Mouse (Mus musculus): Measurements from ENCODE around the gene Hist1h2ae. TPM values are rescaled to one million over a fixed set of nuclear protein-coding genes. Genes with fewer than 3 reads are reported as not detected.
A peak's percentile ranks its signal among the peaks of the same experiment; 100 is the strongest.
"Not testable (repeated sequence)": the region's sequence is repeated elsewhere in the genome, so short reads cannot be mapped to it uniquely, and the experiment has no call there.

The Hist1h2ae gene
- polyA plus RNA-seq, 1 experiment from 2014 or later, result 139 TPM

DNA sequence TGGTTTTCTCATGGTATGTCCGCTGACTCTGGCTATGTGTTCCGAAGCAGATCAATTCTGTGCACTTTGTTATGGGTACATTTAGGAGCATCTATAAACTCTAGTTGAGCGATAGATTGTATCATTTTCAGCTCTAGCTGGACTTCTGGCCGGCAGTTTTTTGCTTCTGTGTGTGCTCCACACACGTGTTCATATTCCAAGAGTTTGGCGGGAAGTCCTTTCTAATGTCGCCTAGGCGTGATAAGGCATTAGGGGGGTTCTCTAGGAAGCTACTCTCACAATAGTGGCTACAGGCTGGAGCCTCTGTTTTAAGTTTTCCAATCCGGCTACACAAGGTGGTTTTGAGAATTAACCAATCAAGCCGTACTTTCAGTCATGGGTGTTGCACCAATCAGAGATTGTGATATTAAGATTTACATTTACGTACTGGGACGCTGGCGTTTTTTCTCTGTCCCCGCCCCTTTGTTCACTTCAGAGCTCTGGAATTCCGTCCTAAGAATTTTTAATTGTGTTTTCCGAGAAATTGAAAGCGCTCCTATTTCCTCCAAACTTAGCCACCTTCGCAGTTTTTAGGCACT lies 15.1 kb downstream of the Hist1h2ae start:
- peak; percentile 45 for ATAC-seq (ENCODE audit: insufficient number of reproducible peaks, insufficient read depth, low FRiP score, low TSS enrichment)
- under 1% methylated on average over 18 of the region's 18 CpGs for WGBS

DNA sequence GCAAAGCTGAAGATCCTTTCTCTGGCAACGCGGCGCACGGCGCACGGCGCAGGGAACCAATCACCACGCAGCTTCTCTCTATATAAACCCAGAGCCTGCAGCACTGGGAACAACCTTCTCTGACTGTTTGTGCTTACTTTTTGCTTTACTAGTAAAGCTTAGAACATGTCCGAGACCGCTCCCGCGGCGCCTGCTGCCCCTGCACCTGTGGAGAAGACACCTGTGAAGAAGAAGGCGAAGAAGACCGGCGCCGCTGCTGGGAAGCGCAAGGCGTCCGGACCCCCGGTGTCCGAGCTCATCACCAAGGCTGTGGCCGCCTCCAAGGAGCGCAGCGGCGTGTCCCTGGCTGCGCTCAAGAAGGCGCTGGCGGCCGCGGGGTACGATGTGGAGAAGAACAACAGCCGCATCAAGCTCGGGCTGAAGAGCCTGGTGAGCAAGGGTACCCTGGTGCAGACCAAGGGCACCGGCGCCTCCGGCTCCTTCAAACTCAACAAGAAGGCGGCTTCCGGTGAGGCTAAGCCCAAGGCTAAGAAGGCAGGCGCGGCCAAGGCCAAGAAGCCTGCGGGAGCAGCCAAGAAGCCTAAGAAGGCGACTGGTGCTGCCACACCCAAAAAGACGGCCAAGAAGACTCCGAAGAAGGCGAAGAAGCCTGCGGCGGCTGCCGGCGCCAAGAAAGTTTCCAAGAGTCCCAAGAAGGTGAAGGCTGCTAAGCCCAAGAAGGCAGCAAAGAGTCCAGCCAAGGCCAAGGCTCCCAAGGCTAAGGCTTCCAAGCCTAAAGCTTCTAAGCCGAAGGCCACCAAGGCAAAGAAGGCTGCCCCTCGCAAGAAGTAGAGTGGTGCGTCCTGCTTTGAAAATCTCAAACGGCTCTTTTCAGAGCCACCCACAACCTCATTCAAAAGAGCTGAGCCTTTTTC lies 15.8 kb downstream of the Hist1h2ae start:
- no peaks in the 10 kb centered on the region for H3K27me3 ChIP-seq
- H3K36me3 ChIP-seq, result no peaks in the 10 kb centered on the region
- H3K4me2 ChIP-seq (replicated peaks), result peak overlapping the region; percentile 82
- peak overlapping the region; percentile 75 for H3K9ac ChIP-seq
- peak overlapping the region; percentile 99 for H3K27ac ChIP-seq
- peak overlapping the region; percentile 66 for H3K4me3 ChIP-seq
- no peaks in the 10 kb centered on the region for H3K9me3 ChIP-seq
- WGBS, result under 1% methylated on average over 54 of the region's 54 CpGs
- peak; percentile 94 for ATAC-seq (ENCODE audit: insufficient number of reproducible peaks, insufficient read depth, low FRiP score, low TSS enrichment)
- H3K4me1 ChIP-seq, result 0 out of 2 replicates have a peak, but pooled peaks cover 10% of the 10 kb centered on the region

More for the DNA sequence above, 15.1 kb downstream of the Hist1h2ae start:
- Histone ChIP-seq H3K27ac (peak overlapping the region; percentile 99), H3K9ac (peak overlapping the region; percentile 75), H3K4me2 (replicated peaks) (peak overlapping the region; percentile 82), H3K4me1 (0 out of 2 replicates have a peak, but pooled peaks cover 6% of the 10 kb centered on the region), H3K36me3 (no peaks in the 10 kb centered on the region), H3K9me3 (no peaks in the 10 kb centered on the region), H3K27me3 (no peaks in the 10 kb centered on the region), H3K4me3 (peak overlapping the region; percentile 66)

GRCm38 (mm10) chr13:23554393-23554792 lies 16.6 kb downstream of the Hist1h2ae start:
- peak overlapping the region; percentile 66 for H3K4me3 ChIP-seq
- H3K27ac ChIP-seq, result peak overlapping the region; percentile 99
- 0 out of 2 replicates have a peak, but pooled peaks cover 10% of the 10 kb centered on the region for H3K4me1 ChIP-seq
- H3K9me3 ChIP-seq, result no peaks in the 10 kb centered on the region
- no peak for ATAC-seq (ENCODE audit: insufficient number of reproducible peaks, insufficient read depth, low FRiP score, low TSS enrichment)
- peak overlapping the region; percentile 75 for H3K9ac ChIP-seq
- 22% methylated on average over 9 of the region's 9 CpGs for WGBS
- H3K36me3 ChIP-seq, result no peaks in the 10 kb centered on the region
- H3K27me3 ChIP-seq, result no peaks in the 10 kb centered on the region
- peak overlapping the region; percentile 82 for H3K4me2 ChIP-seq (replicated peaks)

- Histone ChIP-seq H3K27me3 (no peaks in the 10 kb centered on the region), H3K9ac (no peak within 1 kb of the TSS), H3K4me3 (no peak within 1 kb of the TSS), H3K9me3 (no peaks in the 10 kb centered on the region), H3K36me3 (no peaks in the 10 kb centered on the region), H3K27ac (peak within 1 kb of the TSS; percentile 99), H3K4me1 (0 out of 2 replicates have a peak, but pooled peaks cover 10% of the 10 kb centered on the region), H3K4me2 (replicated peaks) (peak within 1 kb of the TSS; percentile 82)
- ATAC-seq (ENCODE audit: insufficient number of reproducible peaks, insufficient read depth, low FRiP score, low TSS enrichment), result no peak
Observed at GRCm38 (mm10) chr13:23552962-23553361, 18.1 kb downstream of the Hist1h2ae start, which contains the start of gene Hist1h1d. Gene Hist1h1d, plus strand, starts transcription at chr13:23553262.

- Histone ChIP-seq H3K27me3 (no peaks in the 10 kb centered on the region), H3K9me3 (no peaks in the 10 kb centered on the region), H3K27ac (peak overlapping the region; percentile 96), H3K4me2 (replicated peaks) (peak overlapping the region; percentile 50), H3K9ac (peak overlapping the region; percentile 55; the same call in 1 of the 2 replicates), H3K4me3 (peak overlapping the region; percentile 43), H3K4me1 (0 out of 2 replicates have a peak, but pooled peaks cover 10% of the 10 kb centered on the region), H3K36me3 (no peaks in the 10 kb centered on the region)
- ATAC-seq (ENCODE audit: insufficient number of reproducible peaks, insufficient read depth, low FRiP score, low TSS enrichment), result no peak
- 51% methylated on average over 8 of the region's 8 CpGs for WGBS
Observed at GRCm38 (mm10) chr13:23551931-23552914, 18.8 kb downstream of the Hist1h2ae start.

DNA sequence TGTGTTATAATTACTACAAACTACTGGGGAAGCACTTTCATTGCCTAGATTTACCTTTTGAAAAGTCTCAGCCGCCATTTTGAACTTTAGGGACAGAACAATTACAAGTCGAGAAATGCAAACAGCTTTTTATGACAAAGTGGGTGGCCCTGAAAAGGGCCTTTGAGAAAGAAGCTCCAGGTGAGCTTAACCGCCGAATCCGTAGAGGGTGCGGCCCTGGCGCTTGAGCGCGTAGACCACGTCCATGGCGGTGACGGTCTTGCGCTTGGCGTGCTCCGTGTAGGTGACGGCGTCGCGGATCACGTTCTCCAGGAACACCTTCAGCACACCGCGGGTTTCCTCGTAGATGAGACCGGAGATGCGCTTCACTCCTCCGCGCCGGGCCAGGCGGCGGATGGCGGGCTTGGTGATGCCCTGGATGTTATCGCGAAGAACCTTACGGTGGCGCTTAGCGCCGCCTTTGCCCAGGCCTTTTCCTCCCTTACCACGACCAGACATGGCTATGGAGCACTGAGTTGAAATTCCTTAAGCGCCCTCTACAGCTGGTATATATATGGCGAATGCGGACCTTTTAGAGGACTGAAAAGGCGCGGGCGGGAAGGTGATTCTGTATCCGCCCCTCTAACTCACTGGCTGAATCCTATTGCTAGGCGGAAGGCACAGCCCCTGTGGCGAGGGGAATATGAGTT lies 19.7 kb downstream of the Hist1h2ae start, which contains the start of gene Hist1h4f:
Gene Hist1h4f, minus strand, starts transcription at position 503 of the 689 bp plus-strand sequence.
- H3K36me3 ChIP-seq, H3K9me3 ChIP-seq, H3K27me3 ChIP-seq: not testable (repeated sequence)
- peak; percentile 82 for ATAC-seq (ENCODE audit: insufficient number of reproducible peaks, insufficient read depth, low FRiP score, low TSS enrichment)
- Histone ChIP-seq H3K27ac (peak within 1 kb of the TSS; percentile 96), H3K4me2 (replicated peaks) (peak within 1 kb of the TSS; percentile 50), H3K4me1 (0 out of 2 replicates have a peak, but pooled peaks cover 10% of the 10 kb centered on the region), H3K9ac (peak within 1 kb of the TSS; percentile 55), H3K4me3 (peak within 1 kb of the TSS; percentile 43)
- WGBS, result under 1% methylated on average over 47 of the region's 47 CpGs

- Histone ChIP-seq H3K9ac (peak overlapping the region; percentile 55), H3K4me2 (replicated peaks) (peak overlapping the region; percentile 50), H3K4me1 (0 out of 2 replicates have a peak, but pooled peaks cover 10% of the 10 kb centered on the region), H3K27me3 (no peaks in the 10 kb centered on the region), H3K9me3 (no peaks in the 10 kb centered on the region), H3K4me3 (peak overlapping the region; percentile 43), H3K36me3 (no peaks in the 10 kb centered on the region), H3K27ac (peak overlapping the region; percentile 96)
- WGBS, result 9% methylated on average over 3 of the region's 3 CpGs
- ATAC-seq (ENCODE audit: insufficient number of reproducible peaks, insufficient read depth, low FRiP score, low TSS enrichment), result no peak
Observed at GRCm38 (mm10) chr13:23550761-23551145, 20.3 kb downstream of the Hist1h2ae start.

DNA sequence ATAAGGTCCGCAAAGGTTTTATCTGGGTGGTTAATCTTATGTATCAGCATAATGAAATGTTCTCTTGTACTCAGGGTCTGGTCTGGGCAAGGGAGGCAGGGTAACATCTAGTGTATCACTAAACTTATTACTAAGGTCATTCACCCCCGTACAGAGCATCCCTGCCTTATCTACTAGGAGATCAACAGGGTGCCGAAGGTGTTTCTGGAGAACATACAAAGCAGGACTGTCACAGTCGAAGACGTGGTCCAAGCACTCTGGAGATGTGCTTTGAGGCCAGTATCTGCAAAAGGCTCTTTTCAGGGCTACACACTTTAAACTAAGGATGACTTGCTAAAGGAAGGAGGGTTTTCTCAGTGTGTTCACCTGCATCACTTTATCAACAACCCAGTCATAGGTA lies 24.3 kb downstream of the Hist1h2ae start:
- H3K4me2 ChIP-seq (replicated peaks), result no peak overlapping the region
- WGBS, result 70% methylated on average over 5 of the region's 5 CpGs
- no peaks in the 10 kb centered on the region for H3K9me3 ChIP-seq

DNA sequence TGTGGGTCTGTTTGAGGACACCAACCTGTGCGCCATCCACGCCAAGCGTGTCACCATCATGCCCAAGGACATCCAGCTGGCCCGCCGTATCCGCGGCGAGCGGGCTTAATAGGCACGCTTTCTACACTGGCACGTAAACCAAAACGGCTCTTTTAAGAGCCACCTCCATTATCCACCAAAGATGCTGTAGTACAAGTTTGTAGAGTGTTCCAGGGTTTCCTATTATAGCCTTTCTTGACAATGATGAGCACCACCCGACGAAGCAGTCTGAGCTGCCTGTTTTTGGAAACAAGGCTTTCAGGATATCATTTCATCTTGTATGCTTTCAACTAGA lies 26.3 kb downstream of the Hist1h2ae start:
- H3K4me2 ChIP-seq (replicated peaks), result peak overlapping the region; percentile 41
- H3K36me3 ChIP-seq; ATAC-seq (ENCODE audit: insufficient number of reproducible peaks, insufficient read depth, low FRiP score, low TSS enrichment); H3K4me1 ChIP-seq; H3K27me3 ChIP-seq; H3K9me3 ChIP-seq: not testable (repeated sequence)
- H3K27ac ChIP-seq, result peak overlapping the region; percentile 91
- H3K4me3 ChIP-seq, result peak overlapping the region; percentile 47
- peak overlapping the region; percentile 64; the same call in 1 of the 2 replicates for H3K9ac ChIP-seq
- 0% methylated on average over 12 of the region's 14 CpGs for WGBS

More for the DNA sequence above, 24.3 kb downstream of the Hist1h2ae start:
- H3K9ac ChIP-seq, result no peak overlapping the region
- ATAC-seq (ENCODE audit: insufficient number of reproducible peaks, insufficient read depth, low FRiP score, low TSS enrichment), result no peak
- H3K27me3 ChIP-seq, result no peaks in the 10 kb centered on the region
- 0 out of 2 replicates have a peak overlapping the region, but pooled peaks have one; percentile 19 for H3K27ac ChIP-seq
- no peaks in the 10 kb centered on the region for H3K36me3 ChIP-seq
- H3K4me3 ChIP-seq, result no peak overlapping the region
- peaks cover 10% of the 10 kb centered on the region; the same call in 1 of the 2 replicates for H3K4me1 ChIP-seq

GRCm38 (mm10) chr13:23543965-23544786 lies 26.8 kb downstream of the Hist1h2ae start, which contains the start of gene Hist1h3f:
Gene Hist1h3f, plus strand, starts transcription at chr13:23544052.
- ATAC-seq (ENCODE audit: insufficient number of reproducible peaks, insufficient read depth, low FRiP score, low TSS enrichment), result peak; percentile 86
- Histone ChIP-seq H3K27me3 (no peaks in the 10 kb centered on the region), H3K27ac (peak within 1 kb of the TSS; percentile 96), H3K4me1 (peaks cover 5% of the 10 kb centered on the region; the same call in 1 of the 2 replicates), H3K4me2 (replicated peaks) (peak within 1 kb of the TSS; percentile 68), H3K9me3 (no peaks in the 10 kb centered on the region), H3K36me3 (no peaks in the 10 kb centered on the region), H3K4me3 (peak within 1 kb of the TSS; percentile 47), H3K9ac (peak within 1 kb of the TSS; percentile 64)
- WGBS, result under 1% methylated on average over 35 of the region's 45 CpGs
